Mouse (Mus musculus): ENCODE results near the gene Gon4l. TPM values are rescaled to one million over a fixed set of nuclear protein-coding genes. Genes with fewer than 3 reads are reported as not detected.
"Not testable (repeated sequence)": the region's sequence is repeated elsewhere in the genome, so short reads cannot be mapped to it uniquely, and the experiment has no call there.

Gene Gon4l
- total and polyA plus RNA-seq, 2 experiments from 2014 or later = 8.0 to 50.0 TPM

DNA sequence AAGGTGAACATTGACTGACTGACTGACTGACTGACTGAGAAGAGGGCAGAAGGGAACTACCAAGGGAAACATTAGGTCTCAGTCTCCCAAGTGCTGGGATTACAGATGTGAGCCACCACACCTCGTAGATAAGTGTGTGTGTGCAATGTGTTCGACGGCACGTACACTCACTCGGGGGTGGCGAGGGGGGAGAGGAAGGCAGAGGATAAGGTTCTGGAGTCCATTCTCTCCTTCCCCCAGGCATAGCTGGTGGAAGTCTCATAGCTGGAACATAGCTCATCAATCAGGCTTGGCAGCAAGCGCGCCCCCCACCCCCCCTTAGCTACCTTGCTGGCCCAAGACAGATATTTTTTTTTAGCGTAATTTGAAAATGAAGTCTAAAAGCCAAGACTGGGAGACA, 7.8 kb upstream of the Gon4l start:
- Histone ChIP-seq H3K36me3 (ENCODE audit: insufficient read depth) (peaks cover 13% of the 10 kb centered on the region), H3K9me3 (ENCODE audit: low read length) (no peaks in the 10 kb centered on the region), H3K27me3 (ENCODE audit: insufficient read depth, low read length) (no peaks in the 10 kb centered on the region), H3K4me3 (ENCODE audit: low read depth, low read length) (no peak overlapping the region), H3K27ac (ENCODE audit: low read depth, low read length) (no peak overlapping the region), H3K4me1 (ENCODE audit: insufficient read depth) (no peaks in the 10 kb centered on the region), H3K9ac (no peak overlapping the region), H3K4me2 (ENCODE audit: low read depth) (no peak overlapping the region)
- 92% methylated on average over 9 of the region's 9 CpGs for WGBS
- DNase-seq (no peak), ATAC-seq (no peak)
- no peak for TF ChIP-seq CTCF (IDR thresholded peaks at IDR 0.05; ENCODE audit: low read depth)

DNA sequence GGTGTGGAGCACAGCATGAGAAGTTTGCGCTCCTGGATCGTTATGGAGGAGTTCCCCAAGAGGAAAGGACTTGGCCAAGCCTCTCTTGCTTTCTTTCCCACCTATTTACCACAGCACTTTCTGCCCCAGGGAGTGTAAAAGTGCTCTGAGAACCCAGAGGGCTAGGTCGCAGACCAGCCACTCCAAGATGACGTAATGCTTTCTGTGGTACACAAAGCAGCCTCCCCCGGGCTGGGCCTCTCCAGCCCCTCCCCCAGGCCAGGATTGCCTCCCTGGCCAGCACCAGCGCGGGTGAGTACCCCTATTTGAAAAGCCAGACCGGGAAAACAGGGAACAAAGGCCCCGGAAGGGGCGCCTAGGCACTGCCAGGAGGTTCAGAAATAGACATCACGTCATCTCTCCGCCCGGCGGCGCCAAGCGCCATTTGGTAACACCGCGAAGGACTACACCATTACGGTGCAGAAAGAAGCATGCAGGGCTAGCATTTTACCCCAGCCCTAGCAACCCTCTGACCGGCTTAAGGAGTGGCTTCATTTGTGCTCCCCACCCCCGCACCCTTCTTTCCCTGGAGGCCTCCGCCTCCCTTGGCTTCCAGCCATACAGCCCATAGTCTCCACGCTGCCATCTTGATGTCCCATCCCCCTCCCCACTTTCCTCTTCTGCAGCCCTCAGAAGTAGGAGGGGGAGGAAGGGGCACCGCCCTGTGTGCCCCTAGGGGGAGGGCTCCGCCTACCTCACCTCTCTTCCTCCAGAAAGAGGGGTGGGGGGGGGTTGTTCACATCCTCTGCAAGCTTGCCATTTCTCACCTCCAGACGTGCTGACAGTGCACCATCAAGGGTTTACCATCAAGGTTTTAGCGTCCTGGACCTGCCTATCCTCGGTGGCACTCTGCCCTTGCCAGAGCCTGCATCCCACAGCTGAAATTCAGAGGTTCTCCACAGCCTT, 3.6 kb upstream of the Gon4l start:
- WGBS = under 1% methylated on average over 15 of the region's 28 CpGs

DNA sequence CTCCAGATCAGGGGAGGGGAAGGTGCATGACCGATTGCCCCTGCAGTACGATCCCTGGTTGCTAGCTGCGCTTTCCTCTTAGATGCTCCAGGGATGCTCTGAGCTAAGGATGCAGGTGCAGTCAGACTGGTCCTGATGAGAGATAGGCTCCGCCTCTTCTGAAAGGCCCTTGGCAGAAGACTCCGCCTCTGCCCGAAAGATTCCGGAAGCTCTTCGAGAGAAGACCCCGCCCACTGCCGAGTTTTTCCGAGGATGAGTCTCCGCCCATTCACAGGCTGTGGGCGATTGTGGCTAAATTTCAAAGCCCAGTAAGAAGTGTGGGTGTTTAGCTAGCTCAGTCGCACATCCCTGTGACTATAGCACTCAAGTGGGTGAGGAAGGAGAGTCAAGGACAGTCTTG, 2.6 kb upstream of the Gon4l start:
- peak; percentile 87 for DNase-seq
- not testable (repeated sequence) for H3K36me3 ChIP-seq (ENCODE audit: insufficient read depth); H3K27ac ChIP-seq (ENCODE audit: low read depth, low read length); H3K9me3 ChIP-seq (ENCODE audit: low read length); H3K4me1 ChIP-seq (ENCODE audit: insufficient read depth); H3K27me3 ChIP-seq (ENCODE audit: insufficient read depth, low read length); H3K9ac ChIP-seq
- 0% methylated on average over 14 of the region's 14 CpGs for WGBS
- ATAC-seq = peak; percentile 79
- Histone ChIP-seq H3K4me2 (ENCODE audit: low read depth) (peak overlapping the region; percentile 25; the same call in 1 of the 2 replicates), H3K4me3 (ENCODE audit: low read depth, low read length) (peak overlapping the region; percentile 39)

More for the DNA sequence above, 3.6 kb upstream of the Gon4l start:
- Histone ChIP-seq H3K4me3 (ENCODE audit: low read depth, low read length) (peak overlapping the region; percentile 39), H3K27ac (ENCODE audit: low read depth, low read length) (peak overlapping the region; percentile 85), H3K9ac (peak overlapping the region; percentile 60), H3K4me2 (ENCODE audit: low read depth) (peak overlapping the region; percentile 49)
- not testable (repeated sequence) for H3K27me3 ChIP-seq (ENCODE audit: insufficient read depth, low read length); H3K9me3 ChIP-seq (ENCODE audit: low read length); H3K4me1 ChIP-seq (ENCODE audit: insufficient read depth); H3K36me3 ChIP-seq (ENCODE audit: insufficient read depth)
- ATAC-seq (peak; percentile 75), DNase-seq (peak; percentile 88)

DNA sequence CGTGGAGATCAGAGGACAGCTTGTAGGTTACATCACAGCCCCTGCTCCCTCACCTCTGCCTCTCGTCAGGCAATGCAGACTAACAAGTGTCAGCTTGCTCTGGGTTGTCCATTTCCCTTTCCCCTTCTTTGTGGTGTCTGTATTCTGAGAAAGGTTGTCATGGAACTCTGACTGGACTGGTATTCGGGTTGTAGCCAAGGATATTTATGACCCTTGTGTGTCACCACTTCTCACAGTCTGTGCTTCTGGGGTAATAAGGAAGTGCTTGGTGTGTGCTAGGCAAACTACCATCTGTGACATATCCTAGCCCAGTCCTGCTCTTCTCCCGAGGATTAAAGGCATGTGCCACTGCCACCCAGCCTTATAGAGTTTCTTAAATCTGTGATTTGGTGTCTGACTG, 14.1 kb downstream of the Gon4l start:
- no peak for TF ChIP-seq CTCF (IDR thresholded peaks at IDR 0.05; ENCODE audit: low read depth)

DNA sequence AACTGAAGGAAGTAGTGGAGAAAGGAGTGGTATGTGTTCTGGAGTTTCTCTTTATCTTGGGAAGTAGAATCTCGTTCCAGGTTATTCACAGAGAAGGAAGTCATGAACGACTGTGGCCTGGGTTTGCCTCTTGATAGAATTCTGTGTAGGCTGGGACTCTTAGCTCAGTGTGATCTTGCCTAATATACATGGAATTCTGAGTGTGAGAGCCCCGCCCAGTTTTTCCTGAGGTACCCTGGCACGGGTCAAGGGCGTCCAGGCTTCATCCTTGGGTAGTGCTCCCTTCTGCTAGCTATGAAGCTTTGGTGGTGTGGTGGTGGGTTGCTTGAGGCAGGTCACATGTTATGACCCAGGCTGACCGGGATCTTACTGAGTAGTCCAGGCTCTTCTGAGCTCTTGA, 20.8 kb downstream of the Gon4l start:
- no peaks in the 10 kb centered on the region for H3K27me3 ChIP-seq (ENCODE audit: insufficient read depth, low read length)
- no peak for DNase-seq
- WGBS = 93% methylated on average over 6 of the region's 6 CpGs
- no peaks in the 10 kb centered on the region for H3K9me3 ChIP-seq (ENCODE audit: low read length)
- TF ChIP-seq CTCF (IDR thresholded peaks at IDR 0.05; ENCODE audit: low read depth) = no peak
- peaks cover 57% of the 10 kb centered on the region for H3K36me3 ChIP-seq (ENCODE audit: insufficient read depth)
- no peak overlapping the region for H3K4me3 ChIP-seq (ENCODE audit: low read depth, low read length)
- H3K27ac ChIP-seq (ENCODE audit: low read depth, low read length) = no peak overlapping the region
- no peaks in the 10 kb centered on the region for H3K4me1 ChIP-seq (ENCODE audit: insufficient read depth)
- H3K4me2 ChIP-seq (ENCODE audit: low read depth) = no peak overlapping the region
- ATAC-seq = no peak
- no peak overlapping the region for H3K9ac ChIP-seq

More for the DNA sequence above, 14.1 kb downstream of the Gon4l start:
- Histone ChIP-seq H3K9me3 (ENCODE audit: low read length) (no peaks in the 10 kb centered on the region), H3K27me3 (ENCODE audit: insufficient read depth, low read length) (no peaks in the 10 kb centered on the region), H3K36me3 (ENCODE audit: insufficient read depth) (peaks cover 24% of the 10 kb centered on the region), H3K4me2 (ENCODE audit: low read depth) (no peak overlapping the region), H3K9ac (no peak overlapping the region), H3K4me3 (ENCODE audit: low read depth, low read length) (no peak overlapping the region), H3K27ac (ENCODE audit: low read depth, low read length) (no peak overlapping the region), H3K4me1 (ENCODE audit: insufficient read depth) (no peaks in the 10 kb centered on the region)
- DNase-seq (no peak), ATAC-seq (no peak)
- WGBS = 91% methylated on average over 4 of the region's 4 CpGs

DNA sequence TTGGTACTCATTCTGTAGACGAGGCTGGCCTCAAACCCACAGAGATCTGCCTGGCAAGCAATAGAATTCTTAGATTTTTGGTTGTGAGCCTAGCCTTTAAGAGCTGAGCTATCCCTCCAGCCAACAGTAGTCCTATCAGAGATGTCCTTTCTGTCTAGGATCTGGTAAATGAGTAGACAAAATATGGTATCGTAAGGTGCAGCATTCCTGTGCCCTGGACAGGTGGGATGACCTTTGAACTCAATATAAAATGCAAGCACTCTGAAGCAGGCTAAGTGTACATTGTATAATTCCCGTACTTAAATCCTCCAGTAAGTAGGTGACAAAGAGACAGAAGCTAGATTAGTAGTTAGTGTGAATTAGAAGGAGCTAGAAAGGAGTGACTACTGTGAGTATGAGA, 27.1 kb downstream of the Gon4l start:
- Histone ChIP-seq H3K9me3 (ENCODE audit: low read length) (no peaks in the 10 kb centered on the region), H3K27ac (ENCODE audit: low read depth, low read length) (no peak overlapping the region), H3K4me2 (ENCODE audit: low read depth) (no peak overlapping the region), H3K4me1 (ENCODE audit: insufficient read depth) (no peaks in the 10 kb centered on the region), H3K4me3 (ENCODE audit: low read depth, low read length) (no peak overlapping the region), H3K36me3 (ENCODE audit: insufficient read depth) (peaks cover 62% of the 10 kb centered on the region), H3K9ac (no peak overlapping the region), H3K27me3 (ENCODE audit: insufficient read depth, low read length) (no peaks in the 10 kb centered on the region)
- no peak for DNase-seq
- no peak for TF ChIP-seq CTCF (IDR thresholded peaks at IDR 0.05; ENCODE audit: low read depth)
- ATAC-seq = no peak
- WGBS = 92% methylated on average over 3 of the region's 3 CpGs

DNA sequence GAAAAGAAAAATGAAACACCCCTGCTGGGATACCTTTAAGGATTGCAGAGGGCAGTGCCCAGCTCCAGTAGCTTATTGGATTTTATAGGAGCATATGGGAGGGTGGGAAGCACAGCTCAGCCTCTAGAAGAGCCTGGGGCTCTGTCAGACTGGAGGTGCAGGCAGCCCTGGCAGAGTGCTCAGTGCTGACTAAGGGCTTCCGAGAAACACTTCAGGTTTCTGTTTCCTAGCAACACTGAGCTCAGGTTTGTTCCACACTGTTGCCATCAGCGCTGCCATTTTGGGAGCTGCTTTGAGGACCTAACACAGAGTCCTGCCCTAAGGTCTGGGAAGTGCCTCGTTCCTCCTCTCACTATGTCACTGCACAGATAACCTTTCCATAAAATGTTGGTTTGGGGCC, 31.7 kb downstream of the Gon4l start:
- H3K27me3 ChIP-seq (ENCODE audit: insufficient read depth, low read length); H3K27ac ChIP-seq (ENCODE audit: low read depth, low read length); H3K9ac ChIP-seq; H3K4me2 ChIP-seq (ENCODE audit: low read depth); H3K4me3 ChIP-seq (ENCODE audit: low read depth, low read length); H3K9me3 ChIP-seq (ENCODE audit: low read length); DNase-seq; H3K4me1 ChIP-seq (ENCODE audit: insufficient read depth): not testable (repeated sequence)
- peaks cover 22% of the 10 kb centered on the region for H3K36me3 ChIP-seq (ENCODE audit: insufficient read depth)
- peak; percentile 32; the same call in 1 of the 2 replicates for ATAC-seq
- WGBS = no CpG with 5 or more reads among the region's 3 CpGs

DNA sequence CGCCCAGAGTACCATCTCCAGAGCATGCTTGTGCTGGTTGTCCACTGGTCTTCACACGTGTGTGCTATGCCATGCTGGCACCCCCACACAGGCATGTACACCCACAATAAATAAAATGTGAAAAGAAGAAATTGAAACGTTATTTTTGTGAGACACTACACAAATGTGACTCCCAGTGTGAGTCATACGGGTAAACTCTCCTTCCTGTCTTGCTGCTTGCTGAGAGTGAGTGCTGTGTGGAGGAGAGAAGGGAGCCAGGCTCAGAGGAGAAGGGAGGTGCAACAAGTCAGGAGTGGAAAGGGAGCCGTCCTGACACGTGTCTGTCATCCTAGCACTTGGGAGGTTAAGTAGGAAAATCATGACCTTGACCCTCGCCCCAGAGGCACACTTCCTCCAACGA, 32.1 kb downstream of the Gon4l start:
- not testable (repeated sequence) for H3K27me3 ChIP-seq (ENCODE audit: insufficient read depth, low read length); H3K4me3 ChIP-seq (ENCODE audit: low read depth, low read length); ATAC-seq; H3K9me3 ChIP-seq (ENCODE audit: low read length); H3K9ac ChIP-seq; H3K4me2 ChIP-seq (ENCODE audit: low read depth); H3K27ac ChIP-seq (ENCODE audit: low read depth, low read length); DNase-seq; H3K4me1 ChIP-seq (ENCODE audit: insufficient read depth)
- WGBS = no CpG with 5 or more reads among the region's 8 CpGs
- peaks cover 19% of the 10 kb centered on the region for H3K36me3 ChIP-seq (ENCODE audit: insufficient read depth)

DNA sequence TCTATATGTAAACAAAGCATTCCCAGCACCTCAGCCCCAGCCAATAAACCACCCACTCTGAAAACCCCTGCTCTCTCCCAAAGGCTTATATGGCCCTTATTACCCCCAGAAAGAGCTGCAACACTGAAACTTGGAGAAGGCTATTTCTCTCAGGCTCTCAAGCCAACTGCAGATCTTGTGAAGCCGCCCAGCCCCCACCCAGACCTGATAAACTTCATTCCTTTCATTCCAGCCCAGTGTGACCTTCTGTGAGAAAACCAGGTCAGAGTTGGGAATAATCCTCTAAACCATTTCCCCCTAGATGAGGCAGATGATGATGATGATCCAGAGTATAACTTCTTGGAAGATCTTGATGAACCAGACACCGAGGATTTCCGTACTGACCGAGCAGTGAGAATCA, 33.4 kb downstream of the Gon4l start:
- H3K27ac ChIP-seq (ENCODE audit: low read depth, low read length); ATAC-seq; H3K9ac ChIP-seq; DNase-seq; H3K4me2 ChIP-seq (ENCODE audit: low read depth); H3K4me1 ChIP-seq (ENCODE audit: insufficient read depth); H3K9me3 ChIP-seq (ENCODE audit: low read length); H3K4me3 ChIP-seq (ENCODE audit: low read depth, low read length); H3K27me3 ChIP-seq (ENCODE audit: insufficient read depth, low read length): not testable (repeated sequence)
- peaks cover 13% of the 10 kb centered on the region for H3K36me3 ChIP-seq (ENCODE audit: insufficient read depth)
- WGBS = no CpG with 5 or more reads among the region's 4 CpGs

DNA sequence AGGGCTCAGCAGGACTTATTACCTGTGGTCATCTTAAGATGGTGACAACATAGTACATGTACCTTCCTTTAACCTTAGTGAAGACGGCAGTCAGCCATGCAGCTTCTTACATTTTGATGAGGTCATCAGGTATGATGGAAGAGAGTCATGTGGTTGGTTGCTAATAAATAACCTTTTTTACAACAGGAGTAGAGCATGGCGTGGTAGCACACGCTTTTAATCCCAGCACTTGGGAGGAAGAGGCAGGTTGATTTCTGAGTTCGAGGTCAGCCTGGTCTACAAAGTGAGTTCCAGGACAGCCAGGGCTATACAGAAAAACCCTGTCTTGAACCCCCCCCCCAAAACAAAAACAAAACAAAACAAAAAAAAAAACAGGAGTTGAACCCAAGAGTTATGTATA, 47.5 kb downstream of the Gon4l start:
- H3K4me3 ChIP-seq (ENCODE audit: low read depth, low read length); H3K4me2 ChIP-seq (ENCODE audit: low read depth); H3K27ac ChIP-seq (ENCODE audit: low read depth, low read length); DNase-seq; H3K9me3 ChIP-seq (ENCODE audit: low read length); H3K4me1 ChIP-seq (ENCODE audit: insufficient read depth); H3K27me3 ChIP-seq (ENCODE audit: insufficient read depth, low read length); H3K9ac ChIP-seq; ATAC-seq; H3K36me3 ChIP-seq (ENCODE audit: insufficient read depth): not testable (repeated sequence)
- 95% methylated on average over 4 of the region's 4 CpGs for WGBS
